Comparison of ENCODE assay signal across 8 mouse cellular contexts in the genomic region with DNA sequence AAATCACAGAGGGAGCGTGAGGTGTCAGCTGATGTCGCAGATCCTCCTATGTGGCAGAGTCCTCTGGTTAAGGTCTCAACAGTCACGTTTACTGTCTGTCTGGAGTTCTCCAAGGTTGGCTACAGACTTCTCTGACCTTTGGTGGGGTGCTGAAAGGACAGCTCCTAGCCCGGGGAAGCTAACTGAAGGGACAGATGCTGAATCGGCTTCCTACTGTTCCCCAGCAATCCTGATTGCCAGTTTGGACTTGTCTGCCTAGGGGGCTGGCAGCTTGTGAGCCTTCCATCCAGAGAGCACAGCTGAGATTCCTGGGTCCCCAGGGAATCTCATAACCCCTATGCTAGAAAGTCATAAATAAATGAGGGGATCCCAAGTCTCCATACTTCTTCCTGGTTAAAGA. TPM values are rescaled to one million over a fixed set of nuclear protein-coding genes. Genes with fewer than 3 reads are reported as not detected.
A peak's percentile ranks its signal among the peaks of the same experiment; 100 is the strongest.
DNase-seq lines count a peak whose midpoint lies in the region; ATAC-seq lines count a peak whose summit lies in the region.
"Had no signal": no experiment of that assay in that cellular context is flagged by ENCODE, and none has a peak within 500 bp of the region (broad histone marks: within the 10 kb centered on the region; RNA-seq: fewer than 3 reads in every experiment).

No protein-coding gene starts in this region.

- intact Hi-C loops in left cerebral cortex, postnatal 14 days (cut with DNase I) = no loop called here

- peak; percentile 69 for DNase-seq in kidney, postnatal 10 days
- DNase-seq in kidney, adult 9 months = no peak
- peak; percentile 52 for DNase-seq in Muller cell, postnatal 12 days (ENCODE audit: inconsistent ontology term)
- peak; percentile 82 for DNase-seq in mesoderm, embryonic 11.5 days (ENCODE audit: low read depth, low spot score)
- no peak for DNase-seq in left cerebral cortex, postnatal 14 days (ENCODE audit: low spot score in 2 of 2)
- DNase-seq: lung, postnatal 14 days had no signal

- ATAC-seq in common myeloid progenitor, adult 5-6 weeks (replicated peaks; ENCODE audit: low read depth, poor library complexity, severe bottlenecking) = 0 out of 2 replicates have a peak, but pooled peaks have one; percentile 30
- ATAC-seq in granulocyte monocyte progenitor cell, adult 5-6 weeks (replicated peaks; ENCODE audit: poor library complexity, severe bottlenecking) = no peak; the same call in 1 of the 2 replicates

RNA-seq across cellular contexts. Expression of a gene that starts 1.2 kb away (rescaled TPM):
- not detected in 2 replicates for total RNA-seq in common myeloid progenitor, adult 5-6 weeks (2017)
- not detected in 2 replicates for total RNA-seq in granulocyte monocyte progenitor cell, adult 5-6 weeks (2014; fragmentation: Nextera tagmentation)
- not detected in 2 replicates for total RNA-seq in granulocyte monocyte progenitor cell, adult 5-6 weeks (2017)
- 100 to 1,000 TPM; 376 to 387 TPM for total RNA-seq in left cerebral cortex, postnatal 14 days (2021)

Comparison
In these comparisons a context has a peak if more than half of its experiments do, and no peak if none do; other contexts are left out.
1. DNase-seq: peak in kidney, postnatal 10 days (single experiment), Muller cell, postnatal 12 days (single experiment) and mesoderm, embryonic 11.5 days (single experiment); none in kidney, adult 9 months (single experiment) and left cerebral cortex, postnatal 14 days (0 of 2).
2. RNA of a gene that starts 1.2 kb away (total RNA-seq): 376 to 387 TPM in left cerebral cortex, postnatal 14 days; not detected in common myeloid progenitor, adult 5-6 weeks and not detected in granulocyte monocyte progenitor cell, adult 5-6 weeks; every median in the first group is over 100 times any median in the second.